Mouse (Mus musculus) hindlimb bud, embryonic 11.5 days (tissue): ENCODE measurements at regions not wholly inside any gene's neighbourhood (a gene's known extent, or its start where the extent isn't known, plus 50 kb on each side); places are given as distances from the start of the nearest gene placed in this dataset.

Source experiments
- DNase-seq: peaks from one replicate; pipeline ENCODE4 v3.0.0-alpha.2; 2012; ENCODE audit warnings: low read depth, low spot score; ENCODE audit errors: extremely low spot score

DNA sequence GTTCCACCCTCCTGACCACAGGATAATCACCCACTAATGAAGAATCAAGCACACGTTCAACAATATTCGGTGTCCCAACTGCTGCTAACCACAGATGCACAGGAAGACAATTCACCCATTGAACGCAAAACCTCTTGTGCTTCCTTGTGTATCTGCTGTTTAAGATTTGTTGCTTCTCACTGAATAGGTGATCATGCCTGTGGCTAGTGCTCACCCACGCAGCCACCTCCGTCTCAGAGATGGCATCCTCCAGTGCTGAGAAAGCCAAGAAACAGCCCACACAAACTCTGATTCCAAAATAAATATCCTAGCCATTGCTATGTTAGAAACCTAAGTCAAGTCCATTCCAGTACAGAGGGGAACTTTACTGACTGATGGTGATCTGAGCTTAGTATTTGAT, 520.7 kb upstream of the Adamts16 start:
- DNase-seq: no peak

DNA sequence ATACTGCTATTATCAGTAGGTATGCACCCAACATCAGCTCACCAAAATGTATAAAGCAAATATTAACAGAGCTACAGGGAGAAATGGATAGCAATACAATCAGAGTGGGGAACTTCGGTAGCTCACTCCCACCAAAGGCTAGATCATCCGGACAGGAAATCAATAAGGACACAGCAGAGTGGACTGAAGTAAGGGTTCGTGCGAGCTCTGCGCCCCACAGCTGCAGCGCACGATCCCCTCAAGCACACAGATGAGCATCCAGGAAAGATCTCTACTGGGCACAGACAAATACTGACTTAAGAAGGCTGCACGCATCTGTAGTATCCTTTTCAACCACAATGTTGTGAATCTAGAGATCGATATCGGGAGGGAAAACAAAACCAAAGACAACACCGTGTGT, 517.5 kb upstream of the Adamts16 start:
- no peak for DNase-seq

DNA sequence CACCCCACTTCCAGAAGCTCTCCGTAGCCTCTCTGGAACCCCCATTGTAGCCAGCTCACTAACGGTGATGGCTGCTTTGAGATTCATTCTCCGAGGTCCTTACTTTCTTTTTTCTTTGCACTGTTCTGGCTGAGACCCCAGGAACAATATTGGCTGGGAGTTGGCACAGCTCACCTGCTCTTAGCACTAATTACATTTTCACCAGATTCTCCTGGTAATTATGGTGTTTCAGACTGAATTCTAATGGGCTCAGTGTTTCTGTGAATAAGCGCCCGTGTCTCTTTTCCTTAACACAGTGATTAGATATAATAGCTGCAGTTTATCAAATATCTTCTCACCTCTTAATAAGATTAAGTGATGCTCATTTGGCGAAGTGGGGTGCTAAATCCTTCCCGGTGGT, 509.2 kb upstream of the Adamts16 start:
- no peak for DNase-seq

DNA sequence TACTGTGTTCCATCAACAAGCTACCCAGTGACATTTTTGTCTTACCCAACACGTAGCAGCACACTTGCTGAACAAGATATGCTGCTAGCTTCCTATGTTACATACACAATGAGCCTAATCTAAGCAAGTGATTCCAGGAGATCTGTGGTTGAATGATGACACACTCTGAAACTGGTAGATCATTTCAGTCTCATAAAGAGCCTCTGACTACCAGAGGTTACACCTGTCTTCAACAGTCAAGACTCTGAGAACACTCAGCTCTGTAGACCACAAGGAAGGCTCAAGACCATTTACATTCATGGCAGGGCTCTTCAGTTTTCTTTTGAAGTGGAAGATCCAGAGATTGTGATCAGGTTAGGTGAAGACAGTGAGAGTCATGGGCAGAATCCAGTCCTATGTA, 501.3 kb upstream of the Adamts16 start:
- DNase-seq: no peak

DNA sequence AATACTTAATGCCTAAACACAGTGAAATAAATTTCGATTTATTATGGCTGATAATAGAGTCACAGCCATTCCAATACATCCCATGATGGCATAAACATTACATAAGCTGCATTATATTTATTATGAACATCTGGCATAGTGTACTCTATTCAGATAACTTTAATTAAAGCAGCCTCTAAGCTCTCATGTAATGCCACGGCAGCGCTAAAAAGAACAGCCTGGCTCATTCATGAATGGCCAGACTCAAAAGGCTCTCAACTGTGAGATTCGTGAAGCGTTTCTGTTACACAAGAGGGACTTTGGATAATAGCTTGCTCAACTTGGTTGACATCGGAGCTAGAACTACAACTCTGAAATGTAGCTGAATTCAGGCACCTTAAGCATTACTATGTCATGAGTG, 497.1 kb upstream of the Adamts16 start:
- DNase-seq: no peak

DNA sequence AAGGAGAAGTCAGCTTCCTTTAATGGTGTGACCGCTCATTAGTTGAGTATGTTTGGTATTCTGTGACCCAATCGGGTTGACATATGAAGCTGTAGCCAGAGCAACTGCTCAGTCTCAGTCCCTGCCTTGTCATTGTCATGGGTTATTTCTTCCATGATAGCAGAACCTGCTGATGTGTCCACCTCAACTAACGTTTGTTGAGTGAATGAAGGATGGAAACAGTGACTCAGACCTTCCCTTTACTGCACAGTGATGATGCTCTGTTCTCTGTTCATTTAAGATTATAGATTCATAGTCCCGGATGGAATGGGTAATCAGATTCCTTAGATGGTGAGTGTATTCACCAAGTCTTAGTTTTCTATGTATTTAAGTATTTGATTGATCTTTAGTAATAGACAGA, 493.3 kb upstream of the Adamts16 start:
- no peak for DNase-seq

DNA sequence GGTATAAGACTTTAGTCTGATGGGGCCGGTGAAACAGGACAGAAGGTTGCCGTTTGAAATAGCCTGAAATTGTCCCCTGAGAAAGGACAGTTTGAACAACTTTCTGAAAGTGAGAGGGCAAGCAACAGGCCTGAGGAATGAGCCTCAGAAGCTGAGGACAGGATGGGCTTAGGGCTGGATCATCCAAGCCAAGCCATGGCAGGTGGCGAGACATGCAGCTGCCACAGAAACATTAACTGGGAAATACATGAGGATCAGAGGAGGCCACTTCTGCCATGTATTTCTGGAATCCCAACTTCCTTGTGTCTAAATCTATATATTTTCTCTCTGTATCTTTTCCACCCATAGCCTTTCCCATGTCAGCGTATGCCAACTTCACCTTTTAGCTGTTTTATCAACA, 491.5 kb upstream of the Adamts16 start:
- no peak for DNase-seq

DNA sequence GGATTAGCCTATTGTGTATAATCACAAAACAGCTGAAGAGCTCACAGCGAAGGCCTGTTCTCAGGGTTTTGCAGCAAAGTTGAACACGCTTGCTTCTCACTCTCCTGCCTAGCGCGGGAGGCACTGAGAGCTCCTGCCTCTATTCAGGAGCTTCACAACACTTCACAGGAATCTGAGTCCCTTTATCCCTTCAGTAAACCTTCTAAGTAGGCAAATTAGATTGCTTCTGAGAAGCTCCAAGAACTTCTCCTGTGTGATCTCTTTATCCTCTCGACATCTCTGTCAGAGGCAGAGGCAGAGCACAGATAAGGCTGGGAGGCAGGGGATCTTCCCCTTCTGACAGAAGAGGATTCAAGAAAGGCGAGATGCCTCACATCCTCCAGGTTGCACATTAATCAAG, 488.7 kb upstream of the Adamts16 start:
- DNase-seq: no peak

DNA sequence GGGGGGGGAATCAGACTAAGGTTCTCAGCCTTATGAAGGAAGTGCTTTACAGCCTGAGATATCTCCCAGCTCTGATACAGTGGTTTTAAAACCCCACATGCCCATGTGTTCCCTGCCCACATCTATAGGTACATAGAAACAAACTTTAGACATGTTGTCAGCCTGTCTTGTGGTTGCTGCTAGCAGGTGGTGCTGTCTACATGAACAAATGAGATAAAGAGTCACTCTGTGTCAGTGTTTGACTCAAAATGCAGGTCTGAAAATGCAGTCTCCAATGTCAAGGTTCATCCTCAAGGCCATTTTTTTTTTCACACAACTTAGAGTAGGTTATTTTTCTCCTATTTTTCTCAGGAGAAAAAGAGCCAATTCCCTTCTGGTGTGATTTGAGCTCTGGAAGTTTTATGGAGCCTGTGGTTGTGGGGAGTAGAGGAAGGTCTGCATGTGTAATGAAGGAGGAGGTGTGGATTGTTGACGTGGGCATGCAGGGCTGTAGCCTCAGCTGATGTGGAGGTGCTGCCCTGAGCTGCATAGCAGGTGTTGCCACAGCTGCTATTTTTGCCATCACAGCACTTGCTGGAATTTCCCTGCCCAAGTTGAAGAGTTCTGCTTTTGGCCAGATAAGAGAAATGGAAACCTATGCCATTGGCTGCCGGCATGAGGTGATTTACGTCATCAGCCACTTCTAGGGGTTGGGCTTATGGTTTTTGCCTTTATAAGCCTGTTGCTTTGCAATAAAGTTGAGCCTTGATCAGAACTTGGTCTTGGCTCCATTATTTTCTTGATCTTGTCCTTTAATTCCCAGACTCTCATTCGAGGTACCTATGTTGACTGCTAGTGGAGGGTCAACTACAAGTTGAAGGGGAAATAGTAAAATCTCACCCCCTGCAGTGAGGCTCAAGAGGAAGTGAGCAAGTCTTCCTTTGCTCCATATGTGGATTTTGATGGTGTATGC, 486.5 kb upstream of the Adamts16 start:
- no peak for DNase-seq

DNA sequence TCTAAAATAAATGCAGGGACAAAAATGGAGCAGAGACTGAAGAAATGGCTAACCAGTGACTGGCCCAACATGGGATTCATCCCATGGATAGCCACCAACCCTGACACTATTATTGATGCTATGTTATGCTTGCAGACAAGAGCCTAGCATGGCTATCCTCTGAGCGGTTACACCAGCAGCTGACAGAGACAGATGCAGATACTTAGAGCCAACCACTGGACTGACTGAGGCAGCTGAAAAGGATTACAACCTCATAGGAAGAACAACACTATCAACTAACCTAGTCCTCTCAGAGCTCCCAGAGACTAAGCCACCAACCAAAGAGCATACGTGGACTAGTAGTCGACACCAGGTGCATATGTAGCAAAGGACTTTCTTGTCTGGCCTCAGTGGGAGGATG, 478.9 kb upstream of the Adamts16 start:
- no peak for DNase-seq

DNA sequence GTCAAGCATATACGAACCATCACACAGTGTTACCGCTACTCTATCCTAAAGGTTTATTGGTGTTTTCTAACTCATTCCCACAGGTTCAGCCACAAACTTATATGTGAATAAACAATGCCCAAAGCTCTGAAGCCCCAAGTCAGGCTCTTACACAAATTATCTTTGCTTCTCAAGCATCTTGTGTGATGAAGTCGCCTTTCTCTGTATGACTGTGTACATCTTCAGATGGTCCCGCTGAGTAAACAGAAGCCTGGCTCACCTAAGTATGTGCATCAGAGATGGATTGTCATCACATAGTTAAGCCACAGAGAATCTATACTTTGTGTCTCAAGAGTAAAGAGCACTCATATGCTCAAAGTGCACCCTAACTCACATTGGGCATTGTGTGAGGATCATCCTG, 462.3 kb upstream of the Adamts16 start:
- no peak for DNase-seq

DNA sequence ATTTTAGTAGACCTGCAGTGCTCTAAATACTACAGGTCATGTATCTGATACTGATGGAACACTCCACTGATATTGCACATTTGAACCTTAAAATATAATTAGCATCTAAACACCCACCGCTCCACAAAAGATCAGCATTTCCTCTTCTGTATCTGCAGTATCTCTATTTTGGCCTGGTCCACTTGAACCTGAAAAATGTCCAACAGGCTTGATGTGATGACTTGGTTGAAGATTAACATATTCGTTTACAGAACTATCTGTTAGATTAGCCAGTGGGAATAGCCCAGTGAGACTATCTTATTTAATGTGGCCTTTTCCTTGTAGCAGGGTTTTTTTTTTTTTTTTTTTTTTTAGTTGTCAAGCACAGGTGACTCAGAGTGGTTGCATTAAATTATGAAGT, 434.4 kb upstream of the Adamts16 start:
- DNase-seq: no peak

DNA sequence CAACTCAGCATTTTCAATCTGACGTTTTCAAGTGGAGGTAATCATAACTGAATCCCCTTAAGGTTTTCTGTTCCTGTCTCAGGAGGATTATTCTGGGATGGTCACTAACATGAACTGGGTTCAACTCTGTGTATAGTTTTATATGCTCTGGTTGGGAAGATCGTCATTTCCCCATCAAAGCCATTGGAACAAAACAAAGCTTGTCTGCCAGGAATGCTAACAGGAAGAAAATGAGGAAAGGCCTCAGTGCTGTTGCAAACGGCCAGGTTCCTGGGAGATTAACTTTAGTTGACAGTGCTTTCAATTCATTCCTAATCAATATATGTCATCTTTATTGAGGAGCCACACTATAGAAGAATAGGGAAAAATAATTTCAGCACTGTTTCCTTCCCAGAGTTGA, 432.5 kb upstream of the Adamts16 start:
- DNase-seq: no peak

DNA sequence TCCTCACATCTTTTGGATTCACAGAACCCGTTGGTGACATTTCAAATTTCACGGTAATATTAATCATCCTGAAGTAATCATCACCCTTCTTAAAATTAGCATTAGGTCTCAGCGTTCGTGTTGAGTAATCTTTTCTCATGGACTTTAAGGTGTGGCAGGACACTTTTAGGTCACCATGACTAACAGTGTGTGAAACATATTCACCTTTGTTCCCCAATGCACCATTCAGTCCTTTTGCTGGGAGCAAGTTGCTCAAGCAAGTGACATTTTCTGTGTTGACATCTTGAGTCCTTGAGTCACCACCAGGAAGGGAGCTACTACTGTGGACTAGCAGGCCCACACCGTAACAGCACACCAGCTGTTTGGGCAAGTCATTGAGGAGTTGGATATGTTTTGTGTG, 431.9 kb upstream of the Adamts16 start:
- no peak for DNase-seq

DNA sequence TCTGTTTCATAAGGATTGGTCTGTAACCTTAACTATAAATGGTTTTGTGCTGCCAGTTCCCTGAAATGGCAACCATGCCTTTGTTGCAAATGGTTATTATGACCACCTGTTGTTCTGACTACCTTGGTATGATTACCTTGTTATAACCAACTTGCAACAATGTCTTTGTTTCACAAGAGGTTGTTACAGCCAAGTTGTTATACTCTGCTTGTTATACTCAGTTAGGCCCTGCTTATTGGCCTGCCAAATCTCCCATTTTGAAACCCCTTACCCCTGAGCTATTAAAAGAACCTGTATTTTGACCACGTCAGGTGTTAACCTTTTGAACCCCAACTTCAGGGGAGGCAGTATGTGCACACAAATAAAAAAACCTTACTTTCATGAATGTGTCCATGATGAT, 431.5 kb upstream of the Adamts16 start:
- no peak for DNase-seq

DNA sequence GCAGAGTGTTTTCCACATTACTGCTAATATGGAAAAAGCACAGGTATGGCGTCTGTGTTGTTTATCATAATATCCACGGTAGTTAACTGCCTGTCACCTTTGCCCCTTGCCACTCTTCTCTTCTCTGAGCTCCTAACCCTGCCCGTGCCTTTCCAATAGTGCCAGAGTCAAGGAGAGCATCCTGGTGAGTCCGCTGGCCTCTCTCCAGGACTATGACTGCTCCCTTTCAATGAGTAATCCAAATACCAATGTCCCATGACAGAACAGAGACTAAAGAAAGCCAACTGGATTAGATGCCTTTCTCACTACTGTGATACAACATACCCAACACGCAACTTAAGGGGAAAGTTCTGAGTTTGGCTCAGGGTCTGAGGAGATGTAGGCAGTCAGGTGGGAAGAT, 430.8 kb upstream of the Adamts16 start:
- no peak for DNase-seq

DNA sequence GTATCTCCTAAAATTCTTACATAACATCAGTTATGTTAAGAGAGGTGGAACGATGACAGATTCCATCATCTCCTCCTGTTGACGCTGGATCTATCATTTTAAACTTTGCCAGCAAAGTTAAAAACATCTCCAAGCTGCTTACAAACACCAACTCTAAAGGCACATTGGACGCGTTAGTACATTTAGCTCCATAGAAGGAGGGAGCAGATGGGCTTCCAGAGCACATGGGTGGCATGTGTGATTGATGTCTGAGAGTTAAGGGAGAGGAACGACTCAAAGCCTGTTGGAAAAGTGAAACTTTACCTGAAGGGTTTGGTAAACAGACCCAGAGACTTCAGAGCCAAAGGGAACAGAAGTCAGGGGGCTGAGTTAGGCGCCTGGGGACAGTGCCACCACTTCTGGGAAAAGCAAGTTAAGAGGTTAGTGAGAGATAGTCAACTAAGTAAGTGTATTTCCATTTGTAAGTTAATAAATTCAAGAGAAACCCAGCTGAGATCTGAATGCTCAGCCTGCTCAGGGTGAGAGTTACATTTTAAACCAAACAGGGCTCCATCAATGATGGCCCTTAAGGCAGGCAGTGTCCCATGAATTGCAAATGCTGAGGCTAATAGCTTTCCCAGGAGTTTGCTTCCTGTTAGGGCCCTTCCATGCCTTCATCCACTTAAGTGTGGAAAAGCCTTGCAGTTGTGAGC, 430.3 kb upstream of the Adamts16 start:
- no peak for DNase-seq

DNA sequence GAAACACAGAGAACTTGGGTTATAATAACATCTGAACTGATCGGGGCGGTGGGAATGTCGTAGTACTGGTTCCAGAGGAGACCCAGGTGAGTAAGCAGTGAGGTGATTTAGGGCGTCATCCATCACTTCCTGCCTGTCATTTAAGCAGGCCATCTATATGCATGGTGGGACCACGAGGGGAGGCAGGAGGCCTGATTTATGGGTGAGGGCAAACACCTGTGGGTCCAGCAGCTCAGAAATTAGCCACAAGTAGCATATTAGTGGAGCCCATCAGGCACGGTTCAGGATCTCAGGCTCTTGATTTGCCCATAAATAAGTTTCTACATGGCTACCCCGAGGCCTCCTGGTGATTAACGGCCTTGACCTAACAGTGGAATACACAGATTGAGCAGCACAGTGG, 428.8 kb upstream of the Adamts16 start:
- peak; percentile 5 for DNase-seq

DNA sequence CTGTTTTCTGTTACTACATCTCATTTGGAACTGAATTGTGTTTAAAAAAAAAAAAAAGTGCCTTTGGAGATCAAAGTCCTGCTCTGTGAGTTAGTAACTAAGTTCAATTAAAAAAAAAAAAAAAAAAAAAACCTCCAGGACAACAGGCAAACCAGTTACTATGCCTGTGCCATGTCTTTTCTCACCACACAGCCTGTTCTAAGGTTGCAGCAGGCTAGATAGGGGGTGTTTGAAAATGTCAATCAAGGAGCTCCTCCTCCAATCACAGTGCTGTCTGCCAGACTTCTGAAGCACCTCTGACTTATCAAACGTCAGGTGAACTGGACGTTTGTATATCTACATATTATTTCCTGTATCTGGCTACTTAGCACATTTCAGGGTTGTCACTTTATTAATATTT, 427.9 kb upstream of the Adamts16 start:
- DNase-seq: no peak

DNA sequence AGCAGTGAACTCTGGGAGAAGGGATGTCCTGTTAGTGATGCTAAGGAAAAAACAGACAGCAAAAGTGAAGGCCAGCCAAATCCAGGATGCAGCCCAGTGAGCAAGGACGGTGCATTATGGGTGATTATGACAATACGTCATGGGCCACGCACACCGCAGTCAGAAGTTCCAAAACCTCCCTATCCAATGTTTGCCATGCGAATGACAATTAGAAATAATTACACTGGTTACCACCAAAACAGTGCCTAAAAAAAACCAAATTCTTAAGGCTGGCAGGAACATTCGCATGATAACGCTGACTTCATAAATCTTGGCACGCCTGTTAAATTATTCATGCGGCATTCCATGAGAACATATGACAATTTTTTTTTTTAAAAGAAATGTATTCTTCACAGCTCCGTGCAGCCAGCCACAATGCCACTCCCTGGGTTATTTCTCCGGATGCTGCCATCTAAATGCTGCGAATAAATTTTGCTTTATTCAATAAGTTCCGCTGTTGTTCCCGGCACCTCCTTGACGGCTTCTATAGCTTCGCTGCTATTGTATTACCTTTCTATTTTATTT, 421.8 kb upstream of the Adamts16 start:
- DNase-seq: no peak

DNA sequence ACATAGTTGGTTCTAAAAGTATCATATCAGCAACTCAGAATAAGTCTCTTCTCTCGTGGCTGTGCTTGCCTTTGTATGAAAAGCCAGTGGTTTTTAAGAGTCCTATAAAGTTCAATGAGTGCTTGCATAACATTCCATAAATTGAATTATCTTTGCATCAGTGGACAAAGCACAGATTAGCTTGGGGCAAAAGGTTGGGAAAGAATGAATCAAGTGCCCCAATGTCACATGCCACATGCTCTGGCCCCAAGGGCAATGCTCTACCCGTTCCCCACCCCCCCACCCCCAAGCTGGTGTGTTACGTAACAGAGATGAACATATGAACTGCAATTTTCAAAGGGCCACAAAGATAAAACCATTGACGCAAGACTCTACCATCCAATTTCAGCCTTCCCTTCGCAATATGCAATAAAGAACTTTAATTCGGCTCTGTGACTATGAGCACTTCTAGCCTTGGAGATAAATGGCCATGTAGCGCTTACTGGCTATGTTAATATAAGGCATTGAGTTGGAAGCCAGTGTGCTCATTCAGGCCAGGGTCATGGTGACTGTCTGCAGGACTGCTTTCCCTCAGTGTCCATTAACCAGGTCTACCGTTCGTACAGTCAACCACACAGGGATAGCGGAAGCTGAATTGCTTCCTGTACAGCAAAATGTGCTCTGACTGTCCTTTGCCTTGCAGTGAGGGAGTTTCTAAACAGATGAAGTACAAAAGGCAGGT, 421.1 kb upstream of the Adamts16 start:
- no peak for DNase-seq

DNA sequence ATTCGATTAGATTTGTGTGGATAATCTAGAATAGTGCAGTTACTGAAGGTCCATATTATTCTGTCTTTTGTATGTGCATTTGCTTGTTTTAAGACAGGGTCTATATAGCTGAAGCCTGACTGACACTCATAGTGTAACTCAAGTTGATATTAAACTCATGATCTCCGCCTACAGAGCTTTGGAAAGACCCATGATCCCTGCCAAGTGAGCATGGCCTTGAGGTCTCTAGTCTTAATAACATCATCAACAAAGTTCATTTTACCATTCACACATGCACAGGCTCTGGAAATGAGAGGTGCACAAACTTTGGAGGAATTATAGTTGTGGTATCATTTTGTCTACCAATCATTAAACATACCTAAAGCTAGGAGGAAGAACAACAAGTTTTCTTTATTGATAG, 412.4 kb upstream of the Adamts16 start:
- DNase-seq: no peak
